ENCODE assay signal across 18 mouse cellular contexts in genomic region chr9:54593652-54594051, GRCm38 (mm10). TPM values are rescaled to one million over a fixed set of nuclear protein-coding genes. Genes with fewer than 3 reads are reported as not detected.
"Had no signal": no experiment of that assay in that cellular context is flagged by ENCODE, and none has a peak within 500 bp of the region (broad histone marks: within the 10 kb centered on the region; RNA-seq: fewer than 3 reads in every experiment).

No protein-coding gene starts in this region.

RNA-seq across cellular contexts. Expression of gene Sh2d7, which starts 54.9 kb away (rescaled TPM):
- total RNA-seq: layer of hippocampus, adult 8-10 months; layer of hippocampus, postnatal 10 days; left cerebral cortex, postnatal 10 days; left cerebral cortex, postnatal 36 days; liver, adult 2 months; megakaryocyte, adult 5-6 weeks had no signal
- polyA plus RNA-seq: kidney, embryonic 14.5 days; limb, embryonic 11.5 days; limb, embryonic 14.5 days; liver, adult 2 months; liver, embryonic 13.5 days; liver, embryonic 16.5 days; lung, embryonic 14.5 days; lung, postnatal 0 days; macrophage; midbrain, embryonic 15.5 days; neural tube, embryonic 12.5 days; neural tube, embryonic 15.5 days; stomach, embryonic 15.5 days had no signal
